Mouse (Mus musculus): ENCODE measurements around the gene Ccr4.

- peak in 1 of 3 experiments; percentile 45 for TF ChIP-seq MYOD1 (IDR thresholded peaks at IDR 0.05; ENCODE audit: control insufficient read depth in 1 of 3, insufficient read length in 2 of 3, low read depth in 2 of 3)
- no peak for TF ChIP-seq MAX (IDR thresholded peaks at IDR 0.05; ENCODE audit: low read depth)
- no peak for TF ChIP-seq POLR2A (IDR thresholded peaks at IDR 0.05; ENCODE audit: insufficient read length, low read depth)
- TF ChIP-seq POLR2AphosphoS2 (IDR thresholded peaks at IDR 0.05; ENCODE audit: insufficient read length, low read depth): no peak
Measured at GRCm38 (mm10) chr9:114506564-114506963, 1.8 kb upstream of the Ccr4 start.
